Mouse (Mus musculus) kidney, adult 2 months (tissue): ENCODE results near the gene Sh3gl2. TPM values are rescaled to one million over a fixed set of nuclear protein-coding genes. Genes with fewer than 3 reads are reported as not detected.

Experiments used
- DNase-seq: peaks from one replicate; pipeline ENCODE4 v3.0.0; 2021
- H3K27ac ChIP-seq: fragments of 200-500 bp; 2 replicates; pipeline ENCODE4 v1.5.1; 2012; ENCODE audit warnings: low read depth, low read length, control low read depth, inconsistent platforms; ENCODE audit not compliant: insufficient read depth
- H3K27me3 ChIP-seq: fragments of 200-500 bp; replicated peaks from 2 replicates; pipeline ENCODE4 v1.6.1; 2012; ENCODE audit warnings: mild to moderate bottlenecking, moderate library complexity, low read length, inconsistent platforms; ENCODE audit not compliant: control insufficient read depth, insufficient read depth
- H3K36me3 ChIP-seq: fragments of 200-500 bp; 2 replicates; pipeline ENCODE4 v1.6.1; 2012; ENCODE audit warnings: mild to moderate bottlenecking, moderate library complexity, low read length, inconsistent platforms; ENCODE audit not compliant: control insufficient read depth, insufficient read depth
- H3K4me1 ChIP-seq: fragments of 200-500 bp; 2 replicates; pipeline ENCODE4 v1.6.1; 2011; ENCODE audit warnings: low read length; ENCODE audit not compliant: control insufficient read depth, insufficient read depth
- H3K4me3 ChIP-seq: fragments of 200-500 bp; 2 replicates; pipeline ENCODE4 v1.5.1; 2011; ENCODE audit warnings: mild to moderate bottlenecking, low read depth, low read length, control low read depth; ENCODE audit not compliant: insufficient read depth
- CTCF ChIP-seq: fragments of 200-500 bp; conservative IDR thresholded peaks from 2 replicates; pipeline ENCODE4 v1.5.1; 2011; ENCODE audit warnings: low read depth, mild to moderate bottlenecking, control low read depth, low read length, moderate library complexity, mixed read lengths; ENCODE audit not compliant: insufficient read depth, insufficient read length
- POLR2A ChIP-seq: fragments of 200-500 bp; IDR thresholded peaks from one replicate; pipeline ENCODE4 v1.6.1; 2011; ENCODE audit warnings: low read depth, low read length, control low read depth
- WGBS: fragments of 180-500 bp; shearing (Covaris S2); methylation state at CpG from one replicate; pipeline ENCODE4 v1.1.7; 2018; 5-methylcytosine and 5-hydroxymethylcytosine counted together
- polyA plus RNA-seq: library from polyadenylated mRNA; depleted of rRNA; stranded (reverse); fragments of >200 nt; gene quantifications from 2 replicates; pipeline ENCODE4 v1.2.3, GENCODE M21; 2012

Sh3gl2 gene
- polyA plus RNA-seq, 1 experiment, result 13.0 TPM

- Histone ChIP-seq H3K4me1 (no peaks in the 10 kb centered on the region), H3K27me3 (no peaks in the 10 kb centered on the region), H3K36me3 (no peaks in the 10 kb centered on the region), H3K27ac (no peak overlapping the region), H3K4me3 (no peak overlapping the region)
- TF ChIP-seq CTCF (no peak), POLR2A (no peak)
- 92% methylated on average over 6 of the region's 6 CpGs for WGBS
- DNase-seq, result no peak
These were observed 171.3 kb downstream of the Sh3gl2 start for GRCm38 (mm10) chr4:85376187-85376586.

- DNase-seq, result no peak
- H3K27ac ChIP-seq, result no peak overlapping the region
- TF ChIP-seq POLR2A, result no peak
- TF ChIP-seq CTCF, result no peak
- H3K27me3 ChIP-seq, result no peaks in the 10 kb centered on the region
- no peaks in the 10 kb centered on the region for H3K36me3 ChIP-seq
- H3K4me3 ChIP-seq, result no peak overlapping the region
- H3K4me1 ChIP-seq, result no peaks in the 10 kb centered on the region
- WGBS, result 95% methylated on average over 5 of the region's 5 CpGs
These were observed 171.7 kb downstream of the Sh3gl2 start for GRCm38 (mm10) chr4:85376610-85377009.

GRCm38 (mm10) chr4:85385241-85385640, 180.3 kb downstream of the Sh3gl2 start:
- no peak overlapping the region for H3K27ac ChIP-seq
- TF ChIP-seq CTCF, result no peak
- no peak for TF ChIP-seq POLR2A
- no peak for DNase-seq
- no peak overlapping the region for H3K4me3 ChIP-seq
- H3K4me1 ChIP-seq, result no peaks in the 10 kb centered on the region
- 85% methylated on average over 5 of the region's 5 CpGs for WGBS
- no peaks in the 10 kb centered on the region for H3K36me3 ChIP-seq
- H3K27me3 ChIP-seq, result no peaks in the 10 kb centered on the region

GRCm38 (mm10) chr4:85387676-85388075, 182.8 kb downstream of the Sh3gl2 start:
- 93% methylated on average over 6 of the region's 6 CpGs for WGBS
- DNase-seq, result no peak
- Histone ChIP-seq H3K36me3 (no peaks in the 10 kb centered on the region), H3K4me3 (no peak overlapping the region), H3K27me3 (no peaks in the 10 kb centered on the region), H3K4me1 (no peaks in the 10 kb centered on the region), H3K27ac (no peak overlapping the region)
- TF ChIP-seq POLR2A (no peak), CTCF (no peak)

GRCm38 (mm10) chr4:85391795-85392194, 186.9 kb downstream of the Sh3gl2 start:
- no peak for TF ChIP-seq CTCF
- no peak for TF ChIP-seq POLR2A
- peak; percentile 23 for DNase-seq
- no peaks in the 10 kb centered on the region for H3K36me3 ChIP-seq
- no peak overlapping the region for H3K4me3 ChIP-seq
- 24% methylated on average over 1 of the region's 1 CpGs for WGBS
- no peaks in the 10 kb centered on the region for H3K27me3 ChIP-seq
- no peaks in the 10 kb centered on the region for H3K4me1 ChIP-seq
- H3K27ac ChIP-seq, result no peak overlapping the region

- no peak for DNase-seq
- no peak for TF ChIP-seq POLR2A
- no peak for TF ChIP-seq CTCF
- Histone ChIP-seq H3K4me1 (no peaks in the 10 kb centered on the region), H3K27ac (no peak overlapping the region), H3K4me3 (no peak overlapping the region), H3K36me3 (no peaks in the 10 kb centered on the region), H3K27me3 (no peaks in the 10 kb centered on the region)
- 62% methylated on average over 8 of the region's 8 CpGs for WGBS
These were observed 193.8 kb downstream of the Sh3gl2 start for GRCm38 (mm10) chr4:85398765-85399164.

- H3K4me3 ChIP-seq, result no peak overlapping the region
- TF ChIP-seq POLR2A (no peak), CTCF (peak; percentile 88)
- peak; percentile 65 for DNase-seq
- H3K27me3 ChIP-seq, result no peaks in the 10 kb centered on the region
- no peaks in the 10 kb centered on the region for H3K4me1 ChIP-seq
- no peaks in the 10 kb centered on the region for H3K36me3 ChIP-seq
- H3K27ac ChIP-seq, result no peak overlapping the region
- 25% methylated on average over 4 of the region's 4 CpGs for WGBS
These were observed 197.9 kb downstream of the Sh3gl2 start for GRCm38 (mm10) chr4:85402823-85403222.
